Mouse (Mus musculus) CH12.LX (cell line): ENCODE results near the gene Fars2. TPM values are rescaled to one million over a fixed set of nuclear protein-coding genes. Genes with fewer than 3 reads are reported as not detected.

Experiments used
- DNase-seq: peaks from one replicate; pipeline ENCODE4 v3.0.0-alpha.2; 2013; ENCODE audit errors: extremely low read depth
- H3K27ac ChIP-seq: 2 replicates; pipeline ENCODE4 v1.5.1; 2012; ENCODE audit warnings: low read depth, mild to moderate bottlenecking, control low read depth, moderate library complexity; ENCODE audit not compliant: insufficient read depth
- H3K27me3 ChIP-seq: replicated peaks from 2 replicates; pipeline ENCODE3; 2012; ENCODE audit warnings: inconsistent platforms
- H3K36me3 ChIP-seq, 2 experiments: replicated peaks in 1 of 2; 2 replicates each; pipeline versions ENCODE3 to v1.6.1; 2012; ENCODE audit warnings: inconsistent platforms in 1 of 2, low read length in 1 of 2, mild to moderate bottlenecking in 1 of 2, mixed read lengths in 1 of 2, moderate library complexity in 1 of 2; ENCODE audit not compliant: control insufficient read depth in 1 of 2, insufficient read depth in 1 of 2
- H3K4me1 ChIP-seq, 2 experiments: 2 replicates each; pipeline ENCODE4 v1.6.1; 2012; ENCODE audit warnings: inconsistent platforms in 1 of 2, moderate library complexity in 1 of 2; ENCODE audit not compliant: insufficient read depth in 2 of 2, control insufficient read depth in 1 of 2
- H3K4me2 ChIP-seq: 2 replicates; pipeline ENCODE4 v1.6.1; 2012; ENCODE audit warnings: low read depth, mild to moderate bottlenecking, control low read depth; ENCODE audit not compliant: poor library complexity, insufficient read depth, severe bottlenecking
- H3K4me3 ChIP-seq, 3 experiments: fragments of 150-350 bp in 1 of 3; sonication (generic) in 1 of 3; replicated peaks in 1 of 3; 2 replicates each; pipeline versions ENCODE3 to v1.5.1; 2011 to 2012; ENCODE audit warnings: low read depth in 2 of 3, low read length in 2 of 3, mild to moderate bottlenecking in 2 of 3, moderate library complexity in 2 of 3, control low read depth in 1 of 3, improper control_type of control experiment in 1 of 3, inconsistent platforms in 1 of 3, mixed read lengths in 1 of 3; ENCODE audit not compliant: poor library complexity in 1 of 3
- H3K79me2 ChIP-seq: replicated peaks from 2 replicates; pipeline ENCODE4 v1.6.1; 2012; ENCODE audit warnings: mild to moderate bottlenecking, moderate library complexity; ENCODE audit not compliant: control insufficient read depth, poor library complexity, insufficient read depth, severe bottlenecking; ENCODE audit errors: extremely low read depth
- H3K9ac ChIP-seq: 2 replicates; pipeline ENCODE4 v1.6.1; 2012; ENCODE audit warnings: low read depth, mild to moderate bottlenecking, control low read depth, moderate library complexity; ENCODE audit not compliant: insufficient read depth
- H3K9me3 ChIP-seq: replicated peaks from 2 replicates; pipeline ENCODE3; 2012; ENCODE audit warnings: low read length, inconsistent platforms, mixed read lengths
- BHLHE40 ChIP-seq: IDR thresholded peaks from 2 replicates; pipeline ENCODE4 v1.6.1; 2011; ENCODE audit warnings: mild to moderate bottlenecking, low read depth, low read length, improper control_type of control experiment
- CHD1 ChIP-seq: IDR thresholded peaks from 2 replicates; pipeline ENCODE4 v1.6.1; 2012; ENCODE audit warnings: low read depth, low read length, improper control_type of control experiment, inconsistent platforms
- E2F4 ChIP-seq: IDR thresholded peaks from 2 replicates; pipeline ENCODE4 v1.6.1; 2011; ENCODE audit warnings: low read depth, low read length, improper control_type of control experiment; ENCODE audit not compliant: insufficient replicate concordance
- ELF1 ChIP-seq: IDR thresholded peaks from 2 replicates; pipeline ENCODE4 v1.6.1; 2014; ENCODE audit warnings: low read depth, mild to moderate bottlenecking, inconsistent platforms, low read length, improper control_type of control experiment
- ETS1 ChIP-seq: conservative IDR thresholded peaks from 2 replicates; pipeline ENCODE4 v1.6.1; 2012; ENCODE audit warnings: low read depth, mild to moderate bottlenecking, inconsistent platforms, low read length, improper control_type of control experiment, moderate library complexity
- GABPA ChIP-seq: IDR thresholded peaks from 2 replicates; pipeline ENCODE4 v1.6.1; 2012; ENCODE audit warnings: low read depth, low read length, improper control_type of control experiment, inconsistent platforms; ENCODE audit not compliant: insufficient replicate concordance
- HCFC1 ChIP-seq: IDR thresholded peaks from 2 replicates; pipeline ENCODE4 v1.6.1; 2012; ENCODE audit warnings: low read depth, mild to moderate bottlenecking, inconsistent platforms, low read length, improper control_type of control experiment
- IRF4 ChIP-seq: IDR thresholded peaks from 2 replicates; pipeline ENCODE4 v1.6.1; 2014; ENCODE audit warnings: low read depth, mild to moderate bottlenecking, inconsistent platforms, low read length, improper control_type of control experiment
- JUND ChIP-seq: conservative IDR thresholded peaks from 2 replicates; pipeline ENCODE4 v1.6.1; 2011; ENCODE audit warnings: low read depth, low read length, improper control_type of control experiment
- KAT2A ChIP-seq: IDR thresholded peaks from 2 replicates; pipeline ENCODE4 v1.6.1; 2012; ENCODE audit warnings: low read length, improper control_type of control experiment, inconsistent platforms; ENCODE audit not compliant: insufficient replicate concordance
- MAZ ChIP-seq: IDR thresholded peaks from 2 replicates; pipeline ENCODE4 v1.6.1; 2012; ENCODE audit warnings: low read depth, mild to moderate bottlenecking, inconsistent platforms, low read length, improper control_type of control experiment, moderate library complexity
- MXI1 ChIP-seq: IDR thresholded peaks from 2 replicates; pipeline ENCODE4 v1.6.1; 2011; ENCODE audit warnings: mild to moderate bottlenecking, low read depth, low read length, improper control_type of control experiment
- MYC ChIP-seq: IDR thresholded peaks from 2 replicates; pipeline ENCODE4 v1.6.1; 2011; ENCODE audit warnings: low read depth, mild to moderate bottlenecking, improper control_type of control experiment, low read length
- NELFE ChIP-seq: IDR thresholded peaks from 2 replicates; pipeline ENCODE4 v1.6.1; 2011; ENCODE audit warnings: low read depth, low read length, improper control_type of control experiment
- POLR2A ChIP-seq: IDR thresholded peaks from 2 replicates; pipeline ENCODE4 v1.6.1; 2011; ENCODE audit warnings: low read depth, mild to moderate bottlenecking, improper control_type of control experiment, low read length
- RAD21 ChIP-seq: IDR thresholded peaks from 2 replicates; pipeline ENCODE4 v1.6.1; 2011; ENCODE audit warnings: low read depth, mild to moderate bottlenecking, low read length, improper control_type of control experiment, moderate library complexity
- RCOR1 ChIP-seq: conservative IDR thresholded peaks from 2 replicates; pipeline ENCODE4 v1.6.1; 2012; ENCODE audit warnings: low read depth, mild to moderate bottlenecking, inconsistent platforms, low read length, improper control_type of control experiment
- SIN3A ChIP-seq: IDR thresholded peaks from 2 replicates; pipeline ENCODE4 v1.6.1; 2012; ENCODE audit warnings: low read length, improper control_type of control experiment, inconsistent platforms
- SMC3 ChIP-seq: IDR thresholded peaks from 2 replicates; pipeline ENCODE4 v1.6.1; 2011; ENCODE audit warnings: low read depth, low read length, improper control_type of control experiment
- TBP ChIP-seq: conservative IDR thresholded peaks from 2 replicates; pipeline ENCODE4 v1.6.1; 2011; ENCODE audit warnings: low read depth, low read length, improper control_type of control experiment
- USF1 ChIP-seq: IDR thresholded peaks from 2 replicates; pipeline ENCODE4 v1.6.1; 2014; ENCODE audit warnings: low read depth, mild to moderate bottlenecking, inconsistent platforms, low read length, improper control_type of control experiment
- ZC3H11A ChIP-seq: IDR thresholded peaks from 2 replicates; pipeline ENCODE4 v1.6.1; 2012; ENCODE audit warnings: low read depth, mild to moderate bottlenecking, inconsistent platforms, low read length, improper control_type of control experiment
- ZKSCAN1 ChIP-seq: IDR thresholded peaks from 2 replicates; pipeline ENCODE4 v1.6.1; 2012; ENCODE audit warnings: low read depth, inconsistent platforms, low read length, improper control_type of control experiment, borderline replicate concordance
- ZNF384 ChIP-seq: IDR thresholded peaks from 2 replicates; pipeline ENCODE4 v1.6.1; 2012; ENCODE audit warnings: low read depth, low read length, improper control_type of control experiment, inconsistent platforms
- dilution Hi-C: fragments of 300-500 bp; cut with MboI; formaldehyde crosslinking; loops from 2 replicates; pipeline ENCODE4 v1.14.3; 2020; ENCODE audit warnings: low sequenced_read_pairs; ENCODE audit not compliant: extremely low pct_unique_long_range_greater_than_20kb, extremely low pct_ligation_motif_present
- in situ Hi-C: fragments of 300-500 bp; cut with MboI; formaldehyde crosslinking; loops from 3 replicates; pipeline ENCODE4 v1.14.3; 2019; ENCODE audit warnings: low sequenced_read_pairs, low pct_ligation_motif_present, low pct_unique_long_range_greater_than_20kb, mixed read lengths
- polyA plus RNA-seq: library from polyadenylated mRNA; unstranded; fragments of >175 nt; gene quantifications from 2 replicates; pipeline ENCODE4 v1.2.1, GENCODE M21; 2012; ENCODE audit warnings: low read depth; ENCODE audit not compliant: insufficient read length
- total RNA-seq, 2 experiments: library from RNA; depleted of rRNA; stranded (reverse); fragments of 300-350 nt in 1 of 2; fragments of >200 nt in 1 of 2; gene quantifications; 2 replicates each; pipeline ENCODE4 v1.2.3; 2012 to 2014

Fars2 gene
- total and polyA plus RNA-seq, 3 experiments, result 30.2 to 47.7 (median 46.4) TPM

DNA sequence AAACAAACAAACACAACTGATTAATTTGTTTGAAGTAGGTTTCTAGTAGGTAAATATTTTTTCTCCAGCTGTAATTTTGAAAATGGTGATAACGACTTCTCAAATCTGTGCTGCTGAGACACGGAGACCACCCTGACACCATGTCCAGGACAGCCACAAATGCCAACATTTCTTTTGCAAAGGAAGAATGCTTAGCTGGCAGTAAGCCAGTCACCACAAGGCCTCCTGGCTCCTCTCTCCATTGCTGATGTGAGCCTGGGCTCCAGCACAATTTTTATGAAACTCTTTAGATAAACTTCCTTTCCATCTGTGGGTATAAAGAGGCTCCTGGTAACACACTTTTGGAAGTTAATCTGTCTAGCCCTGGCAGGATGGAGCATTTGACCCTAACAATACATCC, 632.8 kb downstream of the Fars2 start:
- dilution Hi-C loops (no loop called here), in situ Hi-C loops (no loop called here)
- H3K4me2 ChIP-seq, result no peak overlapping the region
- no peaks in the 10 kb centered on the region for H3K27me3 ChIP-seq
- H3K4me1 ChIP-seq, result no peaks in the 10 kb centered on the region
- no peak for DNase-seq
- no peak overlapping the region for H3K9ac ChIP-seq
- no peak overlapping the region for H3K4me3 ChIP-seq
- TF ChIP-seq ETS1 (no peak), GABPA (no peak), MAZ (no peak), JUND (no peak), SMC3 (no peak), E2F4 (no peak), RAD21 (no peak), ZC3H11A (no peak), IRF4 (no peak), TBP (no peak), HCFC1 (no peak), USF1 (no peak), SIN3A (no peak), NELFE (no peak), ELF1 (no peak), ZNF384 (no peak), CHD1 (no peak)
- no peaks in the 10 kb centered on the region for H3K79me2 ChIP-seq
- H3K9me3 ChIP-seq, result no peaks in the 10 kb centered on the region
- no peaks in the 10 kb centered on the region for H3K36me3 ChIP-seq
- H3K27ac ChIP-seq, result no peak overlapping the region

- no peaks in the 10 kb centered on the region for H3K4me1 ChIP-seq
- dilution Hi-C loops (no loop called here), in situ Hi-C loops (no loop called here)
- no peaks in the 10 kb centered on the region for H3K79me2 ChIP-seq
- no peaks in the 10 kb centered on the region for H3K36me3 ChIP-seq
- no peak overlapping the region for H3K27ac ChIP-seq
- no peak for TF ChIP-seq NELFE
- no peak for TF ChIP-seq KAT2A
- TF ChIP-seq MAZ, result no peak
- no peak for TF ChIP-seq SMC3
- no peak for TF ChIP-seq MXI1
- no peak for TF ChIP-seq POLR2A
- TF ChIP-seq GABPA, result no peak
- TF ChIP-seq ZKSCAN1, result no peak
- no peak for TF ChIP-seq JUND
- TF ChIP-seq RCOR1, result no peak
- no peak for TF ChIP-seq BHLHE40
- no peak for TF ChIP-seq MYC
- TF ChIP-seq TBP, result no peak
- no peak overlapping the region for H3K4me2 ChIP-seq
- no peak for DNase-seq
- H3K4me3 ChIP-seq, result no peak overlapping the region
- H3K9me3 ChIP-seq, result no peaks in the 10 kb centered on the region
- H3K9ac ChIP-seq, result no peak overlapping the region
- H3K27me3 ChIP-seq, result no peaks in the 10 kb centered on the region
Observed at GRCm38 (mm10) chr13:36751861-36752260, 634.6 kb downstream of the Fars2 start.
